Mouse (Mus musculus): ENCODE measurements around the gene Trh. TPM values are rescaled to one million over a fixed set of nuclear protein-coding genes. Genes with fewer than 3 reads are reported as not detected.

Gene Trh
- polyA plus RNA-seq, 1 experiment from 2014 or later, result 0.68 TPM

DNA sequence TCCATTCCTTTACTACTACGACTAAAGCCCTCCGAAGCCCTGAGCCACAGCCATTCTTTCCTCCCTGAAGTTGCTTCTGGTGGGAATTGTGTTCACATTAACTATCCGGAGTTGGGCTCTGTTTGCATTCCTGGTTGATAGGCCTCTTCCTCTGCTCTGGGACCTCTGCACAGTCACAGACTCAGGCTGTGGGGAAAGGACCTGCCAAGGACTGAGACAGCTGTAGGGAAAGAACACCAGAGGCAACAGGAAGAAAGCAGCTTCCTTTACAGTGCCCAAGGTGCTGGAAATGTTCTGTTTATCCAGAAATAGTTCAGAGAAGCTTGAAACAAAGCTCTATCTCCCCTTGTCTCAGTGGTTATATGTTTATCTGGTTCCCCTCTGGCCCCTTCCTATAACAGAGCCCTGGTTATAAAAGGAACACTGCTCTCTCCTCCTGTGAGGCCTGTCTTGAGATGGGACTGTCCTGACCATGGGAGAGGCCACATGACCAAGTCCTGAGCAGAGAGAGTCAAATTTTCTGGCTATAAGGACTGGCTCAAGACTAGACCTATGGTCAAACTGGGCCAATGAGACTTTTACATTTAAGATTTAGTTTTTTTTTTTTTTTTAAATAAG, 8.9 kb upstream of the Trh start:
- no peaks in the 10 kb centered on the region for H3K4me1 ChIP-seq (replicated peaks)
- H3K4me2 ChIP-seq, result no peak overlapping the region
- no peak overlapping the region for H3K27ac ChIP-seq (replicated peaks)
- no peak for ATAC-seq (ENCODE audit: low read depth)
- H3K9ac ChIP-seq, result no peak overlapping the region
- no peaks in the 10 kb centered on the region for H3K36me3 ChIP-seq
- WGBS, result 76% methylated on average over 3 of the region's 3 CpGs
- H3K27me3 ChIP-seq, result no peaks in the 10 kb centered on the region
- H3K9me3 ChIP-seq, result peaks cover 3% of the 10 kb centered on the region; the same call in 1 of the 2 replicates
- no peak overlapping the region for H3K4me3 ChIP-seq

GRCm38 (mm10) chr6:92247215-92247919, 2.9 kb upstream of the Trh start:
- WGBS, result 15% methylated on average over 7 of the region's 7 CpGs
- Histone ChIP-seq H3K4me2 (no peak overlapping the region), H3K4me1 (replicated peaks) (peaks cover 8% of the 10 kb centered on the region; the same call in 1 of the 2 replicates), H3K9me3 (no peaks in the 10 kb centered on the region), H3K27ac (replicated peaks) (no peak overlapping the region), H3K36me3 (no peaks in the 10 kb centered on the region), H3K4me3 (no peak overlapping the region), H3K9ac (no peak overlapping the region), H3K27me3 (peaks cover 36% of the 10 kb centered on the region)
- no peak for ATAC-seq (ENCODE audit: low read depth)

GRCm38 (mm10) chr6:92246335-92246734, 1.9 kb upstream of the Trh start:
- H3K9ac ChIP-seq, result no peak overlapping the region
- H3K4me1 ChIP-seq (replicated peaks), result peaks cover 8% of the 10 kb centered on the region; the same call in 1 of the 2 replicates
- no peaks in the 10 kb centered on the region for H3K9me3 ChIP-seq
- no peaks in the 10 kb centered on the region for H3K36me3 ChIP-seq
- WGBS, result 10% methylated on average over 3 of the region's 3 CpGs
- no peak overlapping the region for H3K4me3 ChIP-seq
- H3K27me3 ChIP-seq, result peaks cover 39% of the 10 kb centered on the region
- no peak overlapping the region for H3K4me2 ChIP-seq
- ATAC-seq (ENCODE audit: low read depth), result no peak
- H3K27ac ChIP-seq (replicated peaks), result no peak overlapping the region

- no peak overlapping the region for H3K4me2 ChIP-seq
- H3K9ac ChIP-seq, result no peak overlapping the region
- peaks cover 39% of the 10 kb centered on the region for H3K27me3 ChIP-seq
- no peaks in the 10 kb centered on the region for H3K36me3 ChIP-seq
- peak; percentile 91 for ATAC-seq (ENCODE audit: low read depth)
- no peaks in the 10 kb centered on the region for H3K9me3 ChIP-seq
- no peak overlapping the region for H3K27ac ChIP-seq (replicated peaks)
- H3K4me3 ChIP-seq, result no peak overlapping the region
- H3K4me1 ChIP-seq (replicated peaks), result peaks cover 8% of the 10 kb centered on the region; the same call in 1 of the 2 replicates
- 81% methylated on average over 3 of the region's 3 CpGs for WGBS
These were observed 3.1 kb downstream of the Trh start for GRCm38 (mm10) chr6:92241178-92241906.

DNA sequence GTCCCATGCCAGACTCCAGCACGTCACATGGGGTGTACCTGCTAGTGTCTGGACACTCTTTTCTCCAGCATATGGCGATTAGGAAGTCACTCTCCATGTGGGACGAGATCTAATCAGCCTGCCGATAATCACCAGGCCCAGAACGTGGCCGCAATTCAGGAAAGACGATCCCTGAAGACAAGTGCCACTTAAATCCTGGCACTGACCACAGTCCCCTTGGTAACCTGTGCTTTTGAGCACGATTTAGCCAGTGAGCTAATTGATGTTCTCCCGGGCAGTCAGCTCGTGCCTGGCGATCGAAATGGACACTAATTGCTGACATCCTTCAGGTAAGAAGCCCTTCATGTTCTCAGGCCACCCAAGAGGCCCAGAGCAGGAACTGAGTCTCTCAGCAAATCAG, 9.4 kb downstream of the Trh start:
- no peaks in the 10 kb centered on the region for H3K9me3 ChIP-seq
- no peak overlapping the region for H3K4me2 ChIP-seq
- H3K4me3 ChIP-seq, result no peak overlapping the region
- 73% methylated on average over 12 of the region's 12 CpGs for WGBS
- no peaks in the 10 kb centered on the region for H3K4me1 ChIP-seq (replicated peaks)
- H3K27ac ChIP-seq (replicated peaks), result no peak overlapping the region
- no peaks in the 10 kb centered on the region for H3K27me3 ChIP-seq
- ATAC-seq (ENCODE audit: low read depth), result no peak
- H3K9ac ChIP-seq, result no peak overlapping the region
- H3K36me3 ChIP-seq, result no peaks in the 10 kb centered on the region

DNA sequence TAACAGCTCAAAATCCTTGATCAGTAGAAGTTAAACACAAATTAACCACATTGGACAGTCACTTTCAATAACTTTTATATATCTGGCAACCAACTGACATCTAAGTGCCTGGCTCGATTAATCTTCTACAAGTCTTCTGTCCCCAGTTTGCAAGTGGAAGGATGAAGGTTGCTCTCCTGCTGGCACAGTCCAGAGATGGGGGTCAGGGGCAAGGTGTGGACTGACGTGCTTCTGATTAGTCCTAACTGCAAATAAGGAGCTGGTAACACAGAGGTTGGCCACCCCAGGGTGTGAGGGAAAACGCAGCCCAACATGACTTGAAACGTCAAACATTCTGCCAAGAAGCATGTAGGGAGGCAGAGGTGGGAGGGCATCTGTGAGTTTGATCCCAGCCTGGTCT, 12.7 kb downstream of the Trh start:
- no peak overlapping the region for H3K9ac ChIP-seq
- H3K27me3 ChIP-seq, result no peaks in the 10 kb centered on the region
- H3K4me1 ChIP-seq (replicated peaks), result no peaks in the 10 kb centered on the region
- 78% methylated on average over 4 of the region's 4 CpGs for WGBS
- no peak overlapping the region for H3K4me3 ChIP-seq
- no peak overlapping the region for H3K27ac ChIP-seq (replicated peaks)
- H3K4me2 ChIP-seq, result no peak overlapping the region
- no peaks in the 10 kb centered on the region for H3K9me3 ChIP-seq
- no peak for ATAC-seq (ENCODE audit: low read depth)
- H3K36me3 ChIP-seq, result no peaks in the 10 kb centered on the region

DNA sequence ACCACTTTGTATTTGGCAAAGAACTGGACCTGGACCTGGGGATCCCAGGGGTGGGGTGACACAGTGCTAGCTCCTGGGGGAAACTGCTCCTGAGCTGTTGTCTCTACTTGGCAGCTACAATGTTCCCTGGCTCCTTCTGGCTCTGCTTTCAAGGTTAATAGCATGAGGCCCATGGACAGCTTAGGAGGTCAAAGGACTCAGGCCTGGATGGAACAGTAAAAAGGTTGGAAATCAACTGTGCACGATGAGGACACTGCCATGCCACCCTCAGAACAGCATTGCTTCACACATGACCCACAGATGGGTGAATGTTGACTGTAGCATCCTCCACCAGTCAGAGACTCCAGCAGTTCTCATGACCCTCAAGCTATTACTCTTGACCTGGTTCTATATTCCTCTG, 13.1 kb downstream of the Trh start:
- no peaks in the 10 kb centered on the region for H3K9me3 ChIP-seq
- no peak overlapping the region for H3K4me2 ChIP-seq
- H3K36me3 ChIP-seq, result no peaks in the 10 kb centered on the region
- no peak overlapping the region for H3K9ac ChIP-seq
- 69% methylated on average over 1 of the region's 1 CpGs for WGBS
- H3K4me1 ChIP-seq (replicated peaks), result no peaks in the 10 kb centered on the region
- no peak overlapping the region for H3K4me3 ChIP-seq
- no peak overlapping the region for H3K27ac ChIP-seq (replicated peaks)
- no peak for ATAC-seq (ENCODE audit: low read depth)
- H3K27me3 ChIP-seq, result no peaks in the 10 kb centered on the region

GRCm38 (mm10) chr6:92229586-92229985, 14.9 kb downstream of the Trh start:
- Histone ChIP-seq H3K4me1 (replicated peaks) (no peaks in the 10 kb centered on the region), H3K4me2 (no peak overlapping the region), H3K9ac (no peak overlapping the region), H3K27me3 (no peaks in the 10 kb centered on the region), H3K27ac (replicated peaks) (no peak overlapping the region), H3K4me3 (no peak overlapping the region), H3K36me3 (no peaks in the 10 kb centered on the region), H3K9me3 (no peaks in the 10 kb centered on the region)
- 91% methylated on average over 2 of the region's 2 CpGs for WGBS
- no peak for ATAC-seq (ENCODE audit: low read depth)

DNA sequence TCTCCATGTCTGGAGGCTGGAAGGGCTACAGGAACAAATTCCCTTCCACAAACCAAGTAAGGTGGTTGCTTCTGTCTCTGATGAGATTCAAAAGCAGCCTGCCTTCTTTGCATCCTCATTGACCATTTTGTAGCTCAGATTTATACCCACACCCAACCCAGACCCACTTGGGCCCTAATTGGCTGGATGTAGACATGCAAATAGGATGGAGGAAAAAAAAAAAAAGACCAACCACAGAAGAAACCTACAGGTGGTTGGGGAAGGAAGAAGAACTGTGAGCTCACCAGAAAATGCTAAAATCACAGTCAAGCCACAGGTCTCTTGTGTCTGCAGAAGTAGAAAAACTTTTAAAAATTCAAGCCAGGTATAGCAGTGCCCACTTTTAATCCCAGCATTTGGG, 15.3 kb downstream of the Trh start:
- H3K27me3 ChIP-seq, result no peaks in the 10 kb centered on the region
- no peak overlapping the region for H3K4me2 ChIP-seq
- H3K9ac ChIP-seq, result no peak overlapping the region
- no peak overlapping the region for H3K27ac ChIP-seq (replicated peaks)
- no peaks in the 10 kb centered on the region for H3K36me3 ChIP-seq
- H3K4me1 ChIP-seq (replicated peaks), result no peaks in the 10 kb centered on the region
- H3K9me3 ChIP-seq, result no peaks in the 10 kb centered on the region
- H3K4me3 ChIP-seq, result no peak overlapping the region
- no peak for ATAC-seq (ENCODE audit: low read depth)

- no peak overlapping the region for H3K4me3 ChIP-seq
- no peaks in the 10 kb centered on the region for H3K9me3 ChIP-seq
- H3K4me1 ChIP-seq (replicated peaks), result no peaks in the 10 kb centered on the region
- H3K4me2 ChIP-seq, result no peak overlapping the region
- no peaks in the 10 kb centered on the region for H3K27me3 ChIP-seq
- ATAC-seq (ENCODE audit: low read depth), result no peak
- H3K9ac ChIP-seq, result no peak overlapping the region
- WGBS, result 79% methylated on average over 1 of the region's 1 CpGs
- no peaks in the 10 kb centered on the region for H3K36me3 ChIP-seq
- no peak overlapping the region for H3K27ac ChIP-seq (replicated peaks)
These were observed 19.5 kb downstream of the Trh start for GRCm38 (mm10) chr6:92224981-92225380.

- Histone ChIP-seq H3K4me3 (no peak overlapping the region), H3K4me1 (replicated peaks) (no peaks in the 10 kb centered on the region), H3K27ac (replicated peaks) (no peak overlapping the region), H3K4me2 (no peak overlapping the region), H3K9ac (no peak overlapping the region), H3K9me3 (no peaks in the 10 kb centered on the region), H3K36me3 (no peaks in the 10 kb centered on the region), H3K27me3 (no peaks in the 10 kb centered on the region)
- WGBS, result 89% methylated on average over 3 of the region's 3 CpGs
- no peak for ATAC-seq (ENCODE audit: low read depth)
These were observed 22.4 kb downstream of the Trh start for GRCm38 (mm10) chr6:92222021-92222420.

DNA sequence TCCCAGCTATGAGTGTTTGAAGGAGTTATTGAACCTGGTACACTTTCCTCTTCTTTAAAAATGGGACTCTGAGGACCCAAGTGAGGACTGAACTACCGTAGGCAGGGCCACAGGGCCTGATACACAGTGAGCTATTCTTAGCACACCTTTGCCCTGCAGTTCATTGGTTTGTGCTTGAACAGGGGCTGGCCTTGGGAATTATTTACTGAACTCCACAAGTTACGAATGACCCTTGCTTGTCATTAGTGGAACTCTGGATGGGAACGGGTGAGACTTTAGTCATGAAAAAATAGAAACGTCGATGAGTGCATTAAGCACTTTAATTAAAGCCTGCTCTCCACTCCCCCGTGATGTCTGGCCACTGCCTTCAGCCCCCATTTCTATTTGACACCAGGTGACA, 22.8 kb downstream of the Trh start:
- no peak for ATAC-seq (ENCODE audit: low read depth)
- Histone ChIP-seq H3K4me2 (no peak overlapping the region), H3K27ac (replicated peaks) (no peak overlapping the region), H3K4me3 (no peak overlapping the region), H3K9ac (no peak overlapping the region), H3K4me1 (replicated peaks) (no peaks in the 10 kb centered on the region), H3K27me3 (no peaks in the 10 kb centered on the region), H3K36me3 (no peaks in the 10 kb centered on the region), H3K9me3 (no peaks in the 10 kb centered on the region)
- 87% methylated on average over 6 of the region's 6 CpGs for WGBS

All from neural tube, embryonic 13.5 days (tissue).